Mouse (Mus musculus) stomach, embryonic 15.5 days (tissue): ENCODE data around the gene Mbnl1. TPM values are rescaled to one million over a fixed set of nuclear protein-coding genes. Genes with fewer than 3 reads are reported as not detected.
"Not testable (repeated sequence)": the region's sequence is repeated elsewhere in the genome, so short reads cannot be mapped to it uniquely, and the experiment has no call there.

Source experiments
- ATAC-seq: fragments of 200-750 bp; cut with Nextera tagmentation; 2 replicates; pipeline ENCODE4 v1.8.0; 2017; ENCODE audit warnings: low read depth, moderate number of reproducible peaks, moderate TSS enrichment; ENCODE audit not compliant: insufficient read depth, low FRiP score
- H3K27ac ChIP-seq: fragments of 300-500 bp; sonication (generic); 2 replicates; pipeline ENCODE4 v1.5.1; 2015; ENCODE audit warnings: mild to moderate bottlenecking, inconsistent platforms
- H3K27me3 ChIP-seq: fragments of 300-500 bp; sonication (generic); replicated peaks from 2 replicates; pipeline ENCODE4 v1.6.1; 2015; ENCODE audit warnings: inconsistent platforms
- H3K36me3 ChIP-seq: fragments of 300-500 bp; sonication (generic); 2 replicates; pipeline ENCODE4 v1.6.1; 2015; ENCODE audit warnings: inconsistent platforms
- H3K4me1 ChIP-seq: fragments of 300-500 bp; sonication (generic); 2 replicates; pipeline ENCODE4 v1.6.1; 2015; ENCODE audit warnings: inconsistent platforms
- H3K4me2 ChIP-seq: fragments of 300-500 bp; sonication (generic); 2 replicates; pipeline ENCODE4 v1.6.1; 2015; ENCODE audit warnings: mild to moderate bottlenecking, inconsistent platforms
- H3K4me3 ChIP-seq: fragments of 300-500 bp; sonication (generic); replicated peaks from 2 replicates; pipeline ENCODE4 v1.5.1; 2015; ENCODE audit warnings: inconsistent platforms
- H3K9ac ChIP-seq: fragments of 300-500 bp; sonication (generic); 2 replicates; pipeline ENCODE4 v1.6.1; 2015; ENCODE audit warnings: inconsistent platforms
- H3K9me3 ChIP-seq: fragments of 300-500 bp; sonication (generic); 2 replicates; pipeline ENCODE4 v1.6.1; 2016; ENCODE audit warnings: inconsistent platforms
- WGBS: fragments of 180-500 bp; shearing (Covaris S2); methylation state at CpG from one replicate; pipeline ENCODE4 v1.1.7; 2015; 5-methylcytosine and 5-hydroxymethylcytosine counted together
- polyA plus RNA-seq: library from polyadenylated mRNA; unstranded; fragments of >200 nt; fragmentation: Nextera tagmentation; extraction: Ambion mirVana; gene quantifications from 2 replicates; pipeline ENCODE4 v1.2.1, GENCODE M21; 2015

Gene Mbnl1
- polyA plus RNA-seq, 1 experiment from 2014 or later = 107 TPM

DNA sequence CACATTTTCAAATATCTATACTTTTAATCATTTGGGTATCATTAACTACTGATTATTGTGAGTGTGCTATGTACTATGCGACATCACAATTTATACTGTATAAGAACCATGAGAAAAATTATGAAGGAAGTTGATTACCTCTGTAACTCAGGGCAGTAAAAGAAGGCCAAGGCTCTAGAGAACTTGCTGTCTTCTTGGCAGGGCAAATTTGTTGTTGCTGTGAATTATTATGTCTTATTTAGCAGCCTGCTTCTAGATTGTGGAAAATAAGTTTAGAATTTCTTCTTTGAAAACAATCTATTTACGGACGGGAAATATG, 2.0 kb downstream of the Mbnl1 start:
- H3K9me3 ChIP-seq = no peaks in the 10 kb centered on the region
- ATAC-seq = no peak
- H3K4me1 ChIP-seq = no peaks in the 10 kb centered on the region
- no peaks in the 10 kb centered on the region for H3K36me3 ChIP-seq
- no peak overlapping the region for H3K27ac ChIP-seq
- no peak overlapping the region for H3K4me2 ChIP-seq
- WGBS = 88% methylated on average over 3 of the region's 3 CpGs
- no peaks in the 10 kb centered on the region for H3K27me3 ChIP-seq
- no peak overlapping the region for H3K9ac ChIP-seq
- no peak overlapping the region for H3K4me3 ChIP-seq

DNA sequence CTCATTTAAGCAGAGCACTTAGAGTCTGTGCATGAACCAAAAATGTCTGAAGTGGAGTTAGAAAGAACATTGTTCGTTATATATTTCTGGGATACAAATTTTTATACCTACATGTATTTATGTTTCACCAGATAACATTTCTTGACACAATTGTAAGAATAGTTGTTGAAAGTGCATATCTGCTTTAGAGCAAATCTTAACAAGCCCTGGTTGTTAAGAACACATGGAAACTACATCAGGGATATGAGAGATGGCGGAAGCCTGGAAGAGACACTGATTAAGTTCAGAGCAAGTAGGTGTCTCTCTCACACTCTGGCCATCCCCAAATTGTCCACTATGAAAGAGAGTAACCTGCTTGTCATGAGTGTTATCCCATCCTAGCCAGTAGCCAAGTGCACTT, 2.4 kb downstream of the Mbnl1 start:
- WGBS = 87% methylated on average over 2 of the region's 2 CpGs
- H3K9ac ChIP-seq = no peak overlapping the region
- H3K36me3 ChIP-seq = no peaks in the 10 kb centered on the region
- H3K27ac ChIP-seq = no peak overlapping the region
- H3K4me2 ChIP-seq = no peak overlapping the region
- H3K27me3 ChIP-seq = no peaks in the 10 kb centered on the region
- H3K4me3 ChIP-seq = no peak overlapping the region
- no peaks in the 10 kb centered on the region for H3K4me1 ChIP-seq
- H3K9me3 ChIP-seq = no peaks in the 10 kb centered on the region
- no peak for ATAC-seq

DNA sequence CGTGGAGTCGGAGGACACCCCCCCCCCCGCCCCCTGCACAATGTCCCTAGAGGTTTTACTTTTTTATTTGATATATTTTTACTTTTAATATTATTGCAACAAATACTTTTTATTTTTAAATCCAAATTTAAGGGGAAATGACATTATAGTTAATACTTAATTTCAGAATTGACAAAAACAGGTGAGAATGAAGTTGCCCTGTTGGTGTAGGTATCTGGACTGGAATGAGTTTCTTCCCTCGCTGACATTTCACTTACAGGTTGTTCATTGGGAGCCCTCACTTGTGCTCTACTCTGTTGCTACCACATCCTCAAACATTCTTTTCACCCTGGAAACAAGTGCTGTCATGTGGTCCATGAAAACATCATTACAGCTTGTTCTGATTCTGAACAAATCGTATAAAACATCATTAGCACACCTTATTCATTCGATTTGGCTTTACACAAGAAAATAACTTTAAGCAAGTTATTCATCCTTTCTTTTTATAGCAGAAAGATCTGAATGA, 4.2 kb downstream of the Mbnl1 start:
- no peak overlapping the region for H3K4me3 ChIP-seq
- ATAC-seq = no peak

DNA sequence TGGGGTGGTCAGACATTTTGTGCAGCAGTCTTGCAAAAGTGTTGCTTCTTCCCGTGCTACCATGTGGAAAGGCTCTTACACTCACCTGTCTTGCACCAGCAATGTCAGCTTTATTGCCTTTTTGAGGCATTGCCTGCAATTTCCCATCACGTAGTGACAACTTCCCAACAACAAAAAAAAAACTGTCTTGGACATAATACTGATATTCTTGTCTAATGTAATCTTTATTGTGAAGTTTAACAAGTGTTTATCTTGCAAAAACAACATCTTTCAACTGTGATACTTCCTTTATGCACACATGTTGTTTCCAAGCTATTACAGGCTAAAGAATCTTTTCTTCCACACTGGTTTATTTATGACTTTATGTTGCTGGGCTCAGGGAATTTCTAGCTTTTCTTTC, 5.8 kb downstream of the Mbnl1 start:
- Histone ChIP-seq H3K9me3 (no peaks in the 10 kb centered on the region), H3K9ac (no peak overlapping the region), H3K27ac (no peak overlapping the region), H3K4me3 (no peak overlapping the region), H3K36me3 (no peaks in the 10 kb centered on the region), H3K27me3 (no peaks in the 10 kb centered on the region), H3K4me2 (no peak overlapping the region), H3K4me1 (no peaks in the 10 kb centered on the region)
- no peak for ATAC-seq
- WGBS = 37% methylated on average over 2 of the region's 2 CpGs

More for the DNA sequence above, 4.2 kb downstream of the Mbnl1 start:
- Histone ChIP-seq H3K9me3 (no peaks in the 10 kb centered on the region), H3K36me3 (no peaks in the 10 kb centered on the region), H3K27me3 (no peaks in the 10 kb centered on the region), H3K4me2 (no peak overlapping the region), H3K27ac (no peak overlapping the region), H3K9ac (no peak overlapping the region), H3K4me1 (no peaks in the 10 kb centered on the region)
- WGBS = 82% methylated on average over 6 of the region's 6 CpGs

DNA sequence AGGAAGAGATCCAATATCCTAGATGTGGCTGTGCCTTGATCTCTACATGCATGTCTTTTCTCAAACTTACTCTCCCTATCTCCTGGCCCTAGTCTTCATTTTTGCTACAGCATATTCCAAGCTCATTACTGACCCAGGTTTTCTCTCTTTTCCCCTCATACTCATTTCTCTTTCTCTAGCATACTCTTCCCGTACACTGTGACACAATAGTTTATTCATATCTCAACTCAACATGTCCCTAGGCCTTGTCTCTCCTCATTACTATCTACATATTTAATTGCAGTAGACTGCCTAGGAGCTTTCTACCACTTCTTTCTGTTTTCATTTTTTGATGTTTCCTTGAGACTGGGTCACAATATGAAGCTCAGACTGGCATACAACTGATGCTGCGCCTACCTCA, 8.1 kb downstream of the Mbnl1 start:
- Histone ChIP-seq H3K27me3 (no peaks in the 10 kb centered on the region), H3K9me3 (no peaks in the 10 kb centered on the region), H3K27ac (no peak overlapping the region), H3K4me3 (no peak overlapping the region), H3K4me2 (no peak overlapping the region), H3K36me3 (no peaks in the 10 kb centered on the region), H3K4me1 (no peaks in the 10 kb centered on the region), H3K9ac (no peak overlapping the region)
- WGBS = 85% methylated on average over 2 of the region's 2 CpGs
- ATAC-seq = no peak

DNA sequence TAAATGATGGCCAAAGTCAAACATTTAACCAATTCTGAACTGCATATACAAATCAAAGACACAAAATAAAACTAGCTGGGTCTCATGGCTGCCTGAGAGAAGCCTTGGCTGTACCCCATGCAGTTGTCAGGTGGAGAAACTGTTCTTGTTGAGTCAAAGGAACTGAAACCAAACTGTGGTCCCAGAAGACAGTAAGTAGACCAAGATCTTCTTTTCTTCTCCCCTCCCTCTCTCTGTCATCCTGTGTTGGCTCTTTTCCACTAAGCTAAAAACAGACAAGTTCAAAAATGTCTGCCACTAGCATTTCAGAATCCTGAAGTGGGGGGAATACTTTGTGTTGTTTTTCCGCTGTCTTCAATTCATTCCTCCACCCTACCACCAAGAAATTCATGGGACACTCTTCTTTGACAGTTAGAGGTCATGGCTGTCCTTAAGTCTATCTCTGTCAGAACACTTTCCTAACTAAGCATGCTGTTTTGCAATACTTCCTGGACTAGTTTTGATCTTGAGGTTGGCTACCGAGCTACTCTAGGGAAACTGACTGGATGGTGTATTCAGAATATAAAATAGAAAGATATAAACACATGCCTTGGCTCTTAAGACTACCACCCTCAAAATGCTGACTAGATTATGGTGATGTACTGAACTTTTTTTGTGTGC, 9.2 kb downstream of the Mbnl1 start:
- no peaks in the 10 kb centered on the region for H3K36me3 ChIP-seq
- ATAC-seq = no peak
- 90% methylated on average over 2 of the region's 2 CpGs for WGBS
- H3K27me3 ChIP-seq = no peaks in the 10 kb centered on the region
- no peak overlapping the region for H3K27ac ChIP-seq
- H3K4me1 ChIP-seq = no peaks in the 10 kb centered on the region
- H3K9ac ChIP-seq = no peak overlapping the region
- H3K9me3 ChIP-seq = no peaks in the 10 kb centered on the region
- H3K4me2 ChIP-seq = no peak overlapping the region
- H3K4me3 ChIP-seq = no peak overlapping the region

DNA sequence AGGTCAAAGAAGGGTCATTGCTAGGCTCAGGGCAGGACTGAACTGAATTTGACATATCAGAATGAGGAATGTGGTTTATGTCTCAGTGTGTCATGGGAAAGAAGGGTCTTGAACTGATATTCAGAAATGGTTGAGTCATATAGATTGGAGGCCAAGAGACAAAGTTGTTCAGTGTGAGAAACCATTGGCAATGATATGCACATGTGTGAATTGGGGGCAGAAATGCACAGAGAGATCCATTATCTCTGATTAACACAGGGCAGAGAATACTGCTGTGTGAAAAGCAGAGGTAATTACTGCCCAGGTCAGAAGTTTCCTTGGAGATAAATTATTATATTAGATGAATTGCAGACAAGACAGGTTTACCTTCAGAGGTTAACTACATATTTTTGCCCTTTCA, 10.7 kb downstream of the Mbnl1 start:
- Histone ChIP-seq H3K4me3 (no peak overlapping the region), H3K4me1 (no peaks in the 10 kb centered on the region), H3K27ac (no peak overlapping the region), H3K27me3 (no peaks in the 10 kb centered on the region), H3K4me2 (no peak overlapping the region), H3K9ac (no peak overlapping the region), H3K36me3 (no peaks in the 10 kb centered on the region), H3K9me3 (no peaks in the 10 kb centered on the region)
- ATAC-seq = no peak; the same call in 1 of the 2 replicates

DNA sequence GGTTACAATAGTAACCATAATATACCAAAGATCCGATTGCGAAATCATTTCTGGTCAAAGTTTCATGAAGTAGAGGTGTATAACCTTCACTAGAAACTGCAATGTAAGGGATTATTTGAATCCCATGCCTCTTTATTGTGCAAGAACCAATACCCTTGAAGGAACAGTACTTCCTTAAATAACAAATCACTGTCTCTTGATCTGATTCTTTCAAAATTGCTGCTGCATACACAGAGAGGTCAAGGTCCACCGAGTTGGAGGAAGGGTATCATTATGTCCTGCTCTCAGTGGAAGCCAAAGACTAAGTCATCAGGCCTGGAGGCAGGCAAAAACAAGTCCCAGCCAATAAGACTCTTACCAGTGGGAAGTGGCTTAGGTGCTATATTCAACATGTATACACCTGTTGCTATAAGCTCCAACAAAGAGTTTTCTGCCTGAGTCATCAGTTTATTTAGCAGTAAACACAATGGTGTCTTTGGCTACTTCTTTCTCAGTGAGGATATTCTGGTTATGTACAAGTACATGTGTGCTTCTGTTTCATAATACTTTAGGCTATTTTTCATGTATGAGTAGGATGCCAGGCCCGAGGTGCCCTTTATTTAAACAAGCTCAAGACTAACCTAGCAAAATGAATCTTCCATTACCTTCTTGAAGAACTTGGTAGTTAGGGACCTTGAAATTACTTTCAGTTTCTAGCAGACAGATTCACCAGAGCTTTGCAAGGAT, 13.5 kb downstream of the Mbnl1 start:
- no peak for ATAC-seq
- Histone ChIP-seq H3K4me3 (no peak overlapping the region), H3K36me3 (no peaks in the 10 kb centered on the region), H3K27me3 (no peaks in the 10 kb centered on the region), H3K9me3 (no peaks in the 10 kb centered on the region), H3K27ac (no peak overlapping the region), H3K9ac (no peak overlapping the region), H3K4me1 (no peaks in the 10 kb centered on the region), H3K4me2 (no peak overlapping the region)
- WGBS = 80% methylated on average over 4 of the region's 4 CpGs

DNA sequence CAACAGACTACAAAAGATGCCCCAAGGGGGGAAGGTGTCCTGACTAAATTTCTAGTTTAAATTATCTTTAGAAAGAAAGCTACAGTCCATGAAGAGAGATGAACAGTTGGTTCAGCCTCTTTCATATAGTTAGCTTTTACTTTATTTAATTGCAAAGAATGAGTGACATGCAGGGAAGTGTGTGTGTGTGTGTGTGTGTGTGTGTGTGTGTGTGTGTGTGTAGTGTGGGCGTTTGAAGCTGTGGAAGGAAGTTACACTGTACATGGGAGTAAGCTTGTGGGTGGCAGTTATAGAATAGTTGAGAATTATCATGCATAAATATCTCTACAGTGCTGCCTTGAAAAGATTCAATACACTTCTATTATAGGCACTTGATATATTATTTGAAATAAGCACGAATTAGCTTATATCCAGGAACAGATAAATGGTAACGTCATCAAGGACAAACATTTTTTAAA, 14.1 kb downstream of the Mbnl1 start:
- Histone ChIP-seq H3K4me2 (no peak overlapping the region), H3K4me1 (no peaks in the 10 kb centered on the region), H3K27ac (no peak overlapping the region), H3K36me3 (no peaks in the 10 kb centered on the region), H3K9ac (no peak overlapping the region), H3K27me3 (no peaks in the 10 kb centered on the region), H3K9me3 (no peaks in the 10 kb centered on the region), H3K4me3 (no peak overlapping the region)
- 82% methylated on average over 3 of the region's 3 CpGs for WGBS
- ATAC-seq = no peak

DNA sequence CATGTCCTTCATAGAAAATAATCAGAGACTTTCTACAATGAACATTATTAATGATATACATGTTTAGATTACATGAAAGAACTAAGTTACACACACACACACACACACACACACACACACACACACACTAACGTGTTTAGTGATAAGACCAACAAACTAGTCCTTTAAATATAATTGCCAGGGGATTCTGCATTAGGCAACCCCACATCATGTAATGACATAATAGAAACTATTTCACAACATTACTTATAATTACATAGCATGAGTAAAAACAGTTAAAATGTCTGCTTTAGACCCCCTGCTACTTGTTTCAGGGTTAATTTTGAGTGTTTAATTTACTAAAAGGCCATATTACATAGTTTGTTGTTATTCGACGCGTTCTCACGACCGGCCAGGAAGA, 16.9 kb downstream of the Mbnl1 start:
- no peak overlapping the region for H3K4me2 ChIP-seq
- H3K27me3 ChIP-seq = no peaks in the 10 kb centered on the region
- H3K27ac ChIP-seq = no peak overlapping the region
- ATAC-seq = no peak
- no peaks in the 10 kb centered on the region for H3K4me1 ChIP-seq
- no peak overlapping the region for H3K9ac ChIP-seq
- no peak overlapping the region for H3K4me3 ChIP-seq
- H3K9me3 ChIP-seq = no peaks in the 10 kb centered on the region
- 93% methylated on average over 6 of the region's 6 CpGs for WGBS
- no peaks in the 10 kb centered on the region for H3K36me3 ChIP-seq

DNA sequence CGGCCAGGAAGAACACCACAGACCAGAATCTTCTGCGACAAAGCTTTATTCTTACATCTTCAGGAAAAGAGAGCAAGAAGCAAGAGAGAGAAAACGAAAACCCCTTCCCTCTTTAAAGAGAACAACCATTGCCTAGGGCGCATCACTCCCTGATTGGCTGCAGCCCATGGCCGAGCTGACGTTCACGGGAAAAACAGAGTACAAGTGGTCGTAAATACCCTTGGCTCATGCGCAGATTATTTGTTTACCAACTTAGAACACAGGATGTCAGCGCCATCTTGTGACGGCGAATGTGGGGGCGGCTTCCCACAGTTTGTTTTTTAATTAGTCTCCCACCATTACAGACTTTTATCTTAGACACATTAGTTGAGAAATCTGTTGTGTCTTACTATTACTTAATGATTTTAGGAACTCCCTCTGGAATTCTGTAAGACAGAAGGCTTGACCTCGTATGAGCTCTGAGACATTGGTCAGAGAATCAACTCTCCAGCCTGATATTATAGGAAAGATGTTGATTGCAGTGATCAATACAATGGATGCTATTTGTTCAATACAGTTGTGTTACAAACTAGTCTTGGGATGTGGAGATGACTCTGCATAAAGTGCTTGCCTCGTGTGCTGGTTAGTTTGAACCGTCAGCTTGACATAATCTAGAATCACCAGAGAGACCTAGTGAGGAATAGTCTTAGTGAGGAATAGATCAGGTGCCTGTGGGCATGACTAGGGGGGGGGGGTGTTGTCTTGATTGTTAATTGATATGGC, 22.3 kb downstream of the Mbnl1 start:
- H3K9ac ChIP-seq, H3K9me3 ChIP-seq, H3K36me3 ChIP-seq, H3K4me2 ChIP-seq, ATAC-seq, H3K27me3 ChIP-seq, H3K27ac ChIP-seq, H3K4me3 ChIP-seq: not testable (repeated sequence)
- H3K4me1 ChIP-seq = peaks cover 13% of the 10 kb centered on the region; the same call in 1 of the 2 replicates
- 69% methylated on average over 9 of the region's 16 CpGs for WGBS

DNA sequence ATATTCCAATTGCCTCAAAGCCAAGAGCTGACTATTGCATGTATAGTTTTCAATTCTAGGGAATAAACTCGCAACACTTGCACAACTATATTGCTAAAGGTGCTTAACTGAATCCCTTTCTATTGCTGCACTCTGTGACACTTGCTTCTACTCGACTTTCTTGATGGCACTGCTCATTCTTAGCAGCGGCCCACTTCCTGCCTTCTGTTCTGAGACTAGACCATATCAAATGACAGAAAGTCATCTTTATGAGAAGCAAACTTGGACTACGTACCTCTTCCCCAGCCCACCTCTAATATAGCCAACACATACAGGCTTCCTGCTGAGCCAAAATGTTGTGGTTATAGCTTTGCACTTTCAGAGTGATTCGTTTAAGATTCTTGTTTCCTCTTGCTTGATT, 23.6 kb downstream of the Mbnl1 start:
- Histone ChIP-seq H3K36me3 (no peaks in the 10 kb centered on the region), H3K4me1 (peaks cover 15% of the 10 kb centered on the region; the same call in 1 of the 2 replicates), H3K4me2 (no peak overlapping the region), H3K9me3 (no peaks in the 10 kb centered on the region), H3K4me3 (no peak overlapping the region), H3K27me3 (no peaks in the 10 kb centered on the region), H3K27ac (no peak overlapping the region), H3K9ac (no peak overlapping the region)
- no peak for ATAC-seq
- WGBS = 77% methylated on average over 5 of the region's 5 CpGs
